ENCODE assay signal across 9 mouse cellular contexts in genomic region chr5:52051383-52052071, GRCm38 (mm10).
DNase-seq lines count a peak whose midpoint lies in the region; ATAC-seq and TF ChIP-seq lines count a peak whose summit lies in the region.
"Had no signal": no experiment of that assay in that cellular context is flagged by ENCODE, and none has a peak within 500 bp of the region (broad histone marks: within the 10 kb centered on the region; RNA-seq: fewer than 3 reads in every experiment).

No protein-coding gene starts in this region.

- peak; percentile 69; the same call in 1 of the 2 replicates for ATAC-seq in lung, embryonic 14.5 days (ENCODE audit: insufficient read depth)
- peak; percentile 70 for ATAC-seq in embryonic facial prominence, embryonic 14.5 days (ENCODE audit: low read depth)
- ATAC-seq in intestine, embryonic 16.5 days: peak; percentile 38; the same call in 1 of the 2 replicates

- H3K4me2 ChIP-seq in lung, embryonic 14.5 days: peak overlapping the region; percentile 27; the same call in 1 of the 2 replicates
- no peak overlapping the region for H3K4me2 ChIP-seq in embryonic facial prominence, embryonic 14.5 days (ENCODE audit: low read depth, low read length)
- H3K4me2 ChIP-seq in intestine, embryonic 16.5 days (ENCODE audit: low read depth, low read length): no peak overlapping the region

- H3K9ac ChIP-seq in lung, embryonic 14.5 days: no peak overlapping the region
- H3K9ac ChIP-seq in embryonic facial prominence, embryonic 14.5 days (ENCODE audit: low read depth, low read length): no peak overlapping the region
- no peak overlapping the region for H3K9ac ChIP-seq in intestine, embryonic 16.5 days (ENCODE audit: low read depth, low read length)

- no peak for TF ChIP-seq CTCF in lung, embryonic 14.5 days (IDR thresholded peaks at IDR 0.05; ENCODE audit: low read depth)
- no peak for TF ChIP-seq CTCF in thymus, adult 2 months (IDR thresholded peaks at IDR 0.05; ENCODE audit: borderline replicate concordance, control insufficient read depth, extremely low read depth, insufficient read depth, low read length, poor library complexity)

- no peak overlapping the region for H3K4me3 ChIP-seq in lung, embryonic 14.5 days (ENCODE audit: low read depth, low read length)
- H3K4me3 ChIP-seq in embryonic facial prominence, embryonic 14.5 days (ENCODE audit: low read depth, low read length): no peak overlapping the region
- no peak overlapping the region for H3K4me3 ChIP-seq in intestine, embryonic 16.5 days (ENCODE audit: low read length)
- H3K4me3 ChIP-seq in thymus, adult 2 months (ENCODE audit: control insufficient read depth, insufficient read depth, low read length): no peak overlapping the region

- H3K27me3 ChIP-seq in lung, embryonic 14.5 days (ENCODE audit: insufficient read depth, low read length): no peaks in the 10 kb centered on the region
- no peaks in the 10 kb centered on the region for H3K27me3 ChIP-seq in embryonic facial prominence, embryonic 14.5 days (replicated peaks; ENCODE audit: control insufficient read depth, insufficient read depth, low read length)
- H3K27me3 ChIP-seq in intestine, embryonic 16.5 days (replicated peaks; ENCODE audit: control insufficient read depth, insufficient read depth, low read length): no peaks in the 10 kb centered on the region
- no peaks in the 10 kb centered on the region for H3K27me3 ChIP-seq in thymus, adult 2 months (ENCODE audit: control insufficient read depth, insufficient read depth, low read length)

- peak; percentile 67 for DNase-seq in lung, embryonic 14.5 days
- no peak for DNase-seq in lung, postnatal 14 days
- peak; percentile 76 for DNase-seq in embryonic facial prominence, embryonic 14.5 days (ENCODE audit: low spot score)
- DNase-seq in right cerebral cortex, postnatal 25 days: peak; percentile 52
- no peak for DNase-seq in spleen, postnatal 14 days (ENCODE audit: low spot score in 2 of 2)
- no peak for DNase-seq in thymus, adult 18-20 months
- no peak for DNase-seq in thymus, adult 2 months

- H3K36me3 ChIP-seq in lung, embryonic 14.5 days (ENCODE audit: insufficient read depth): no peaks in the 10 kb centered on the region
- no peaks in the 10 kb centered on the region for H3K36me3 ChIP-seq in embryonic facial prominence, embryonic 14.5 days (ENCODE audit: control insufficient read depth, insufficient read depth, low read length)
- no peaks in the 10 kb centered on the region for H3K36me3 ChIP-seq in intestine, embryonic 16.5 days (ENCODE audit: control insufficient read depth, insufficient read depth, low read length)
- no peaks in the 10 kb centered on the region for H3K36me3 ChIP-seq in thymus, adult 2 months (ENCODE audit: control insufficient read depth, insufficient read depth, low read length)

- no peaks in the 10 kb centered on the region for H3K9me3 ChIP-seq in lung, embryonic 14.5 days (ENCODE audit: low read depth, low read length)
- no peaks in the 10 kb centered on the region for H3K9me3 ChIP-seq in embryonic facial prominence, embryonic 14.5 days (ENCODE audit: control insufficient read depth, low read length)
- H3K9me3 ChIP-seq in intestine, embryonic 16.5 days (ENCODE audit: control insufficient read depth, low read length): no peaks in the 10 kb centered on the region

- TF ChIP-seq POLR2A in thymus, adult 2 months (IDR thresholded peaks at IDR 0.05; ENCODE audit: control insufficient read depth, extremely low read depth, insufficient read depth, low read length, poor library complexity): no peak

- 38% methylated on average over 10 of the region's 10 CpGs for WGBS in lung, embryonic 14.5 days
- 47% methylated on average over 10 of the region's 10 CpGs for WGBS in embryonic facial prominence, embryonic 14.5 days
- 41% methylated on average over 10 of the region's 10 CpGs for WGBS in intestine, embryonic 16.5 days
- 78% methylated on average over 10 of the region's 10 CpGs for WGBS in thymus, adult 2 months

- H3K4me1 ChIP-seq in lung, embryonic 14.5 days (ENCODE audit: insufficient read depth): no peaks in the 10 kb centered on the region
- no peaks in the 10 kb centered on the region for H3K4me1 ChIP-seq in embryonic facial prominence, embryonic 14.5 days (ENCODE audit: control insufficient read depth, insufficient read depth, low read length)
- no peaks in the 10 kb centered on the region; the same call in 1 of the 2 replicates for H3K4me1 ChIP-seq in intestine, embryonic 16.5 days (ENCODE audit: control insufficient read depth, insufficient read depth, low read length)
- no peaks in the 10 kb centered on the region for H3K4me1 ChIP-seq in thymus, adult 2 months (replicated peaks; ENCODE audit: control insufficient read depth, insufficient read depth, low read length)

- H3K27ac ChIP-seq in lung, embryonic 14.5 days (ENCODE audit: low read depth): no peak overlapping the region
- no peak overlapping the region; the same call in 1 of the 2 replicates for H3K27ac ChIP-seq in embryonic facial prominence, embryonic 14.5 days (replicated peaks; ENCODE audit: low read depth, low read length)
- no peak overlapping the region for H3K27ac ChIP-seq in intestine, embryonic 16.5 days (ENCODE audit: low read length)
- H3K27ac ChIP-seq in thymus, adult 2 months (ENCODE audit: control insufficient read depth, insufficient read depth, low read length): no peak overlapping the region
- H3K27ac ChIP-seq: macrophage had no signal

Comparison
In these comparisons a context has a peak if more than half of its experiments do, and no peak if none do; other contexts are left out.
1. DNase-seq: peak in lung, embryonic 14.5 days (single experiment), embryonic facial prominence, embryonic 14.5 days (single experiment) and right cerebral cortex, postnatal 25 days (single experiment); none in lung, postnatal 14 days (single experiment), spleen, postnatal 14 days (0 of 2), thymus, adult 18-20 months (0 of 2) and thymus, adult 2 months (single experiment).
2. Peak in every context shown above with its lines, with median percentiles within 50 percentile points of each other: ATAC-seq.